Mouse (Mus musculus): ENCODE data around the gene Vldlr. TPM values are rescaled to one million over a fixed set of nuclear protein-coding genes. Genes with fewer than 3 reads are reported as not detected.

The Vldlr gene
- polyA plus RNA-seq, 1 experiment from 2014 or later = 18.5 TPM

DNA sequence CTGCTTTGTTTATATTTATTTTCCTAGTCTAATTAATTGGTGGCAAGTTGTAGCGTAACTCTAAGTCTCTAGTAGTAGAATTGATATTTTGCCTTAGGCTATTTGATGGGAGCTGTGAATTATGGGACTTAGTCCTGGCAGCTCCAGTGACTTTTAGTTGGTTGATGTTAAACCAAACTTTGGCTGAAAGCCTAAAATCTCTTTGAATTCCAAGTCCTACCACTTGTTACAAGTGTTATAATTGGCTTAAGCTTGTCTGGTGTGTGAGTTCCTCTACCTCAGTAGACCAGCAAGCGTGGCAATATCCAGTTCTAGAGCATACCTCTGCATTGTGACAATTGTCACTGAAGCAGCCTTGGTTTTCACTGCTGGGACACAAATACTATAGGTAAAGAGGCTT, 17.1 kb downstream of the Vldlr start:
- peaks cover 4% of the 10 kb centered on the region; the same call in 1 of the 2 replicates for H3K36me3 ChIP-seq (ENCODE audit: insufficient read depth)
- ATAC-seq (ENCODE audit: insufficient read depth) (no peak), DNase-seq (peak; percentile 34)
- H3K4me2 ChIP-seq = no peak overlapping the region
- H3K4me1 ChIP-seq (ENCODE audit: insufficient read depth) = no peaks in the 10 kb centered on the region
- H3K9me3 ChIP-seq (ENCODE audit: low read depth, low read length) = no peaks in the 10 kb centered on the region
- H3K9ac ChIP-seq = no peak overlapping the region
- no peak overlapping the region for H3K27ac ChIP-seq (ENCODE audit: low read depth)
- no peak overlapping the region for H3K4me3 ChIP-seq (ENCODE audit: low read depth, low read length)
- H3K27me3 ChIP-seq (ENCODE audit: insufficient read depth, low read length) = no peaks in the 10 kb centered on the region
- TF ChIP-seq CTCF (IDR thresholded peaks at IDR 0.05; ENCODE audit: low read depth) = no peak
- WGBS = 84% methylated on average over 2 of the region's 2 CpGs

DNA sequence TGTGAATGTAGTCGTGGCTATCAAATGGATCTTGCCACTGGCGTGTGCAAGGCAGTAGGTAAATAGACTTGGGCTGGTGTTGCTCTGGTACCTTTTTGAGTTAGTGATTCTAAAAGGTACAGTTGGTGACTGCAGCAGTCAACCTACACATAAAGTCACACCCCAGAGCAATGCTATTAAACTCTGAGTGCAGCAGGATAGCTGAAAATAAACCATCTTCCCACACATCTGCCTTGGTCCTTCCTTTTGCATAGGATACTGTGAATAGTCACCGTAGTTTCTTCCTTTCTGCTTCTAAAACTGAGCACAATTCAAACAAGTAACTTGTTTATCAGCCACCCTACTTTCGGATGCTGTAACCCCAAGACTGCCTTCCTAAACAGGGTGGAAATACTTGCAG, 23.6 kb downstream of the Vldlr start:
- Histone ChIP-seq H3K27me3 (ENCODE audit: insufficient read depth, low read length) (no peaks in the 10 kb centered on the region), H3K4me1 (ENCODE audit: insufficient read depth) (no peaks in the 10 kb centered on the region), H3K4me2 (no peak overlapping the region), H3K9ac (no peak overlapping the region), H3K27ac (ENCODE audit: low read depth) (no peak overlapping the region), H3K4me3 (ENCODE audit: low read depth, low read length) (no peak overlapping the region), H3K36me3 (ENCODE audit: insufficient read depth) (peaks cover 16% of the 10 kb centered on the region; the same call in 1 of the 2 replicates), H3K9me3 (ENCODE audit: low read depth, low read length) (no peaks in the 10 kb centered on the region)
- ATAC-seq (ENCODE audit: insufficient read depth) (no peak), DNase-seq (no peak)
- TF ChIP-seq CTCF (IDR thresholded peaks at IDR 0.05; ENCODE audit: low read depth) = no peak
- 90% methylated on average over 4 of the region's 4 CpGs for WGBS

DNA sequence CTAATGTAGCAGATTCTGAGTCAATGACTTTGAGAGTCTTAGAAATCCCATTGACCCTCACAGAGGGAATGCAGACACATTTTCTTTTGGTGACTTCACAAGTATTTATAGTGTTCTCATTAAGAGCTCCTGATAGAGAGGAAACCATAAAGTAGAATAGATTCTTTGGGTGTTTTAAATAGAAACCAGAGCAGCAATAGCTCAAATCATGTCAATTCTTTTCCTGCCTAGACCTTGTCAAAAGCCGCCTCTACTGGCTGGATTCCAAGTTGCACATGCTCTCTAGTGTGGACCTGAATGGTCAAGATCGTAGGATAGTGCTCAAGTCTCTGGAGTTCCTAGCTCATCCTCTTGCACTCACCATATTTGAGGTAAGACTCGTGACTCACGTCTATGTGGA, 27.2 kb downstream of the Vldlr start:
- Histone ChIP-seq H3K36me3 (ENCODE audit: insufficient read depth) (peaks cover 25% of the 10 kb centered on the region; the same call in 1 of the 2 replicates), H3K27me3 (ENCODE audit: insufficient read depth, low read length) (no peaks in the 10 kb centered on the region), H3K27ac (ENCODE audit: low read depth) (no peak overlapping the region), H3K4me2 (no peak overlapping the region), H3K4me3 (ENCODE audit: low read depth, low read length) (no peak overlapping the region), H3K9me3 (ENCODE audit: low read depth, low read length) (no peaks in the 10 kb centered on the region), H3K4me1 (ENCODE audit: insufficient read depth) (no peaks in the 10 kb centered on the region), H3K9ac (no peak overlapping the region)
- no peak for DNase-seq
- no peak for ATAC-seq (ENCODE audit: insufficient read depth)
- no peak for TF ChIP-seq CTCF (IDR thresholded peaks at IDR 0.05; ENCODE audit: low read depth)
- 75% methylated on average over 4 of the region's 4 CpGs for WGBS

DNA sequence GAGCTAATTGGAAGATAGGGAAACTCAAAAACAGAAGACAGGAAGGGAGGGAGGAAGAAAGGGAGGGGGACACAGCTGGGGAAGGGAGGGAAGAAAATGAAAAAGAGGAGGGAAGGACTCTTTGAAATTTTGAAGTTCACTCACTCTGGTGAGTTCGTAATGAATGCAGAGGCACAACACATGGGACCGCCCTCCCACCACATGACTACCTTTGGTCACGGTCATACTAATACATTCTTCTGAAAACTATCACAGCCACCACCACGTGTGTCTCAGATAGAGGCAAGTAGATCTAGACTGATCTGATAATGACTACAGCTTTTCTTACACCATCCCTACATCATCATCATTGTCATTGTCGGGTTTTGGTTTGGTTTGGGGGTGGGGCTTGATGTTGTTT, 38.5 kb downstream of the Vldlr start:
- 87% methylated on average over 5 of the region's 5 CpGs for WGBS
- TF ChIP-seq CTCF (IDR thresholded peaks at IDR 0.05; ENCODE audit: low read depth) = no peak
- Histone ChIP-seq H3K36me3 (ENCODE audit: insufficient read depth) (no peaks in the 10 kb centered on the region), H3K4me2 (no peak overlapping the region), H3K9me3 (ENCODE audit: low read depth, low read length) (no peaks in the 10 kb centered on the region), H3K9ac (no peak overlapping the region), H3K4me1 (ENCODE audit: insufficient read depth) (no peaks in the 10 kb centered on the region), H3K27me3 (ENCODE audit: insufficient read depth, low read length) (no peaks in the 10 kb centered on the region), H3K27ac (ENCODE audit: low read depth) (no peak overlapping the region), H3K4me3 (ENCODE audit: low read depth, low read length) (no peak overlapping the region)
- DNase-seq = no peak
- no peak for ATAC-seq (ENCODE audit: insufficient read depth)

DNA sequence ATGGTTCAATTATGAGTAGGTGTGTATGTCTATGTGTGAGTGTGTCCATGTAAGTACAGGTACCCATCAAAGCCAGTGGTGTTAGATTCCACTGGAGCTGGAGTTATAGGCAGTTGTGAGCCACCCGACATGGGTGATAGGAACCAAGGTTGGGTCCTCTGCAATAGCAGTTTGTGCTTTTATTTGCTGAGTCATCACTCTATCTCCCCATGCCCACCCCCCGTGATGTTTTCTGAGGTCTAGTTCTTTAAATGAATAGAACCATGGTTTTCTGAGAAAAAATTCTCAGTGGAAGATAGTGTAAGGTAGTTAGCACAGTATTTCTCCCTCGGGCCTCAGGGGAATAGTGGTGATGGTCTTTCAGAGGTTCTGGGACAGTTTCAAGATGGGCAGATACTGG, 39.4 kb downstream of the Vldlr start:
- ATAC-seq (ENCODE audit: insufficient read depth) = no peak
- WGBS = 80% methylated on average over 3 of the region's 3 CpGs
- no peak for TF ChIP-seq CTCF (IDR thresholded peaks at IDR 0.05; ENCODE audit: low read depth)
- DNase-seq = no peak
- Histone ChIP-seq H3K27me3 (ENCODE audit: insufficient read depth, low read length) (no peaks in the 10 kb centered on the region), H3K9ac (no peak overlapping the region), H3K27ac (ENCODE audit: low read depth) (no peak overlapping the region), H3K4me2 (no peak overlapping the region), H3K4me3 (ENCODE audit: low read depth, low read length) (no peak overlapping the region), H3K9me3 (ENCODE audit: low read depth, low read length) (no peaks in the 10 kb centered on the region), H3K4me1 (ENCODE audit: insufficient read depth) (no peaks in the 10 kb centered on the region), H3K36me3 (ENCODE audit: insufficient read depth) (no peaks in the 10 kb centered on the region)

DNA sequence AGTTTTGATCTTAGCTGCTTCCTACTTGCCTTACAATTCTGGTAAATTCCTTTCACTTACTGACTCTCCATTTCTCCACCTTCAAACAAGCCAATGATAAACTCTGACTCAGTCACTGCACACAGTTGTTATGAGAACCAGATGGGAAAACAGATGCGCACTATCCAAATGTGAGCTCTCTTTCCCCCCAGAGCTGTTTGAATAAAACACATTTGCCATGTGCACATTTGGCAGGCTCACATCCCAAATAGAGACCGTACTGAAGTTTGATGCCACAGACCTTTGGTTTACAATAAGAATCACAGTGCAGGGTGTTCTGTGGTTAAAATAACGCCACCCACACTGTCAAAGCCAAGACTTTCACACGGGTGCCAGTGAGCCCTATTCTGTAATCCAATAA, 43.8 kb downstream of the Vldlr start:
- 55% methylated on average over 4 of the region's 4 CpGs for WGBS
- ATAC-seq (ENCODE audit: insufficient read depth) = no peak
- H3K36me3 ChIP-seq (ENCODE audit: insufficient read depth) = no peaks in the 10 kb centered on the region
- no peaks in the 10 kb centered on the region for H3K27me3 ChIP-seq (ENCODE audit: insufficient read depth, low read length)
- no peak overlapping the region for H3K4me3 ChIP-seq (ENCODE audit: low read depth, low read length)
- no peak for DNase-seq
- TF ChIP-seq CTCF (IDR thresholded peaks at IDR 0.05; ENCODE audit: low read depth) = no peak
- H3K9ac ChIP-seq = no peak overlapping the region
- H3K4me1 ChIP-seq (ENCODE audit: insufficient read depth) = no peaks in the 10 kb centered on the region
- H3K4me2 ChIP-seq = no peak overlapping the region
- no peak overlapping the region for H3K27ac ChIP-seq (ENCODE audit: low read depth)
- H3K9me3 ChIP-seq (ENCODE audit: low read depth, low read length) = no peaks in the 10 kb centered on the region

DNA sequence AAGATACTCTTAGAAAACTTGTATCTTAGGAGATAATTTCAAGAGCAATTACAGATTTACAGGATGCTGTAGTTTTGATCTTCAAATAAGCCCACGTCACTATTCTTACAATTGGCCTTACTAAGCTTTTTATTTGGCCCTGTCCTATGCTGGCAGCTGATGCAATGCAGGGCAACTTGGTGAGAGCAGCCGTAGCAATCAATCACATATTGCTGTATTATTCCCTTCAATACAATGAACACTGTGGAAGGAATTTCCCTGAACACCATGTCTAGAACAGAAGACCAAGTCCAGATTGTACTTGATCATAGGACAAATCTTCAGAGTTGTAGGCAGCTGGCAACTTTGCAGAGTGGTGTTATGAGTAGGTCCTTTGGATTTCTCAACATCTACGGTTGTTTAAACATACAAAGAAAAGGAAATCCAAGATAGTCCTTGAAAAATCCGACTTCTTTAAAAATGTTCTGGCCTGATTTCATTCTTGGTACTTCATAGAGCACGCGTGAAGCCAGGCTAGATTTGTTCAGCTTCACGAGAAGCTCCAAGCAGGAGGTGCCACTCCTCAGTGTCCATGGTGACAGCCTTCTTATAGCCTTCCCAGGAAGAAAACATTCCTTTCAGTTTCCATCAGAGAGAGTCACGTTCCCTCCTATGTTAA, 44.5 kb downstream of the Vldlr start:
- H3K27ac ChIP-seq (ENCODE audit: low read depth) = no peak overlapping the region
- H3K27me3 ChIP-seq (ENCODE audit: insufficient read depth, low read length) = no peaks in the 10 kb centered on the region
- H3K36me3 ChIP-seq (ENCODE audit: insufficient read depth) = no peaks in the 10 kb centered on the region
- no peak for ATAC-seq (ENCODE audit: insufficient read depth)
- no peak for TF ChIP-seq CTCF (IDR thresholded peaks at IDR 0.05; ENCODE audit: low read depth)
- H3K4me1 ChIP-seq (ENCODE audit: insufficient read depth) = no peaks in the 10 kb centered on the region
- no peaks in the 10 kb centered on the region for H3K9me3 ChIP-seq (ENCODE audit: low read depth, low read length)
- no peak overlapping the region for H3K9ac ChIP-seq
- no peak for DNase-seq
- WGBS = 81% methylated on average over 8 of the region's 8 CpGs
- H3K4me3 ChIP-seq (ENCODE audit: low read depth, low read length) = no peak overlapping the region
- no peak overlapping the region for H3K4me2 ChIP-seq

All from lung, embryonic 14.5 days (tissue).